Mouse (Mus musculus) stomach, embryonic 16.5 days (tissue): ENCODE results near the gene Pinlyp. TPM values are rescaled to one million over a fixed set of nuclear protein-coding genes. Genes with fewer than 3 reads are reported as not detected.

Source experiments
- ATAC-seq: fragments of 200-750 bp; cut with Nextera tagmentation; 2 replicates; pipeline ENCODE4 v1.8.0; 2017; ENCODE audit warnings: moderate number of reproducible peaks, moderate TSS enrichment; ENCODE audit not compliant: insufficient read depth, low FRiP score
- H3K27ac ChIP-seq: fragments of 300-500 bp; sonication (generic); 2 replicates; pipeline ENCODE4 v1.5.1; 2014; ENCODE audit warnings: low read length
- H3K27me3 ChIP-seq: fragments of 300-500 bp; sonication (generic); 2 replicates; pipeline ENCODE4 v1.6.1; 2014; ENCODE audit warnings: low read length, control low read depth, mixed read lengths; ENCODE audit not compliant: control insufficient read depth, insufficient read depth
- H3K36me3 ChIP-seq: fragments of 300-500 bp; sonication (generic); 2 replicates; pipeline ENCODE4 v1.6.1; 2014; ENCODE audit warnings: low read length; ENCODE audit not compliant: control insufficient read depth, insufficient read depth
- H3K4me1 ChIP-seq: fragments of 300-500 bp; sonication (generic); 2 replicates; pipeline ENCODE4 v1.6.1; 2014; ENCODE audit warnings: low read length, control low read depth, mixed read lengths; ENCODE audit not compliant: control insufficient read depth, insufficient read depth
- H3K4me2 ChIP-seq: fragments of 300-500 bp; sonication (generic); 2 replicates; pipeline ENCODE4 v1.6.1; 2014; ENCODE audit warnings: low read depth, low read length, mixed read lengths
- H3K4me3 ChIP-seq: fragments of 300-500 bp; sonication (generic); replicated peaks from 2 replicates; pipeline ENCODE4 v1.5.1; 2014; ENCODE audit warnings: mild to moderate bottlenecking, low read length
- H3K9ac ChIP-seq: fragments of 300-500 bp; sonication (generic); 2 replicates; pipeline ENCODE4 v1.6.1; 2014; ENCODE audit warnings: low read length
- H3K9me3 ChIP-seq: fragments of 300-500 bp; sonication (generic); replicated peaks from 2 replicates; pipeline ENCODE4 v1.6.1; 2016; ENCODE audit warnings: low read length, control low read depth; ENCODE audit not compliant: control insufficient read depth
- WGBS: fragments of 180-500 bp; shearing (Covaris S2); extraction: QIAGEN DNeasy Blood & Tissue Kit; methylation state at CpG from one replicate; pipeline ENCODE4 v1.1.7; 2014; 5-methylcytosine and 5-hydroxymethylcytosine counted together
- polyA plus RNA-seq: library from polyadenylated mRNA; unstranded; fragments of >200 nt; fragmentation: Nextera tagmentation; extraction: Ambion mirVana; gene quantifications from 2 replicates; pipeline ENCODE4 v1.2.1, GENCODE M21; 2015

Pinlyp gene
- 16.4 and 26.0 TPM in 2 replicates for polyA plus RNA-seq

DNA sequence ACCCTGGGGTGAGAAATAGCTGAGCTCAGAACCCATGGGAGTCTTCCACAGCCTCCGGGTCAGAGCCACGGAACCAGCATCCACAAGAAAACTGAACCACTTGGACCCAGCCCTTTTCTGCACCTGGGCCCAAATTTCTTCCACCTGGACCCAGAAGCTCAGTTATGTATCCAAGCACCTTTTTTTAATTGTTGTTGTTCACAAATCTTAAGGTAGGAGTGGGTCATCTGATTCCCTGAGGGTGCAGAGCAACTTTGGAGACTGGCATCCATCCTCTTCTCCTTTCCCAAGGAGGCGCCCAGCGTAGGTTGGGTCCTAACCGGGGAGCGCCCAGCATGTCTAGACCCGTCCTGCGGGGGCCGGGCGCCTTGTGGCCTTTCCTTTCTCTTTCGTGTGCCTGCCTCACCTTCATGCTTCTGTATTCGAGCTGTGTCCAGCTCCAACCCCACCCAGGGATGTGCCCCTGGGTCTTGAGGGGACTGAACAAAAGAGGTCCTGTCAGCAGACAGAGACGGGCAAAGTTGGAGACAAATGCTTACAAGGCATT is at the start of gene Pinlyp, which contains the start of gene Xrcc1:
Pinlyp (minus strand) TSS at position 51 of the 547 bp plus-strand sequence.
Xrcc1 (plus strand) TSS at position 222 of the 547 bp plus-strand sequence.
- H3K36me3 ChIP-seq = peaks cover 3% of the 10 kb centered on the region; the same call in 1 of the 2 replicates
- H3K9ac ChIP-seq = peak within 1 kb of the TSS; percentile 92
- H3K4me3 ChIP-seq = peak within 1 kb of the TSS; percentile 89
- peak within 1 kb of the TSS; percentile 93 for H3K27ac ChIP-seq
- no peaks in the 10 kb centered on the region for H3K27me3 ChIP-seq
- ATAC-seq = 0 out of 2 replicates have a peak, but pooled peaks have one; percentile 5
- H3K4me2 ChIP-seq = peak within 1 kb of the TSS; percentile 81
- no peaks in the 10 kb centered on the region for H3K9me3 ChIP-seq
- peaks cover 15% of the 10 kb centered on the region for H3K4me1 ChIP-seq
- WGBS = 37% methylated on average over 13 of the region's 13 CpGs

DNA sequence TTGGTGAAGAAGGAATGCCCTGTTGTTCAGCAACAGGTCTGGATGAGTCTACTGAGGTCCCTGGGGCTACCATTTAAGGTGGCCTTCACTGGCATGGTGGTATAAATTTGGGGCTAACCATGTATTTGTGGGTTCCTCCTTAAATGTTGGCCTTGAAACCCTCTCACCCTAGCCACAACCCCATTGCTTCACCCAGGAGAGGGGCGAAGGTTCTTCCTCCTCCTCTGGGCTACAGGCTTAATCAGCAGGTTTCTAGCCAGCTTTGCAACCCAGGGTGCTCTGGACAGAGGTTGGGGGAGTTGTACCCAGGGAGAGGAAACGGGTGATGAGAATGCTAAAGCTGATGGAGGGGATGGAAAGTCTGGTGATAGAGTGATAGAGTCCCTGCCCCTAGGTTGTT is 49.5 kb upstream of the Pinlyp start:
- 75% methylated on average over 2 of the region's 2 CpGs for WGBS
- Histone ChIP-seq H3K4me3 (no peak overlapping the region), H3K4me2 (no peak overlapping the region), H3K27ac (no peak overlapping the region), H3K9me3 (no peaks in the 10 kb centered on the region), H3K9ac (no peak overlapping the region), H3K27me3 (no peaks in the 10 kb centered on the region), H3K36me3 (no peaks in the 10 kb centered on the region), H3K4me1 (peaks cover 7% of the 10 kb centered on the region)
- no peak for ATAC-seq

DNA sequence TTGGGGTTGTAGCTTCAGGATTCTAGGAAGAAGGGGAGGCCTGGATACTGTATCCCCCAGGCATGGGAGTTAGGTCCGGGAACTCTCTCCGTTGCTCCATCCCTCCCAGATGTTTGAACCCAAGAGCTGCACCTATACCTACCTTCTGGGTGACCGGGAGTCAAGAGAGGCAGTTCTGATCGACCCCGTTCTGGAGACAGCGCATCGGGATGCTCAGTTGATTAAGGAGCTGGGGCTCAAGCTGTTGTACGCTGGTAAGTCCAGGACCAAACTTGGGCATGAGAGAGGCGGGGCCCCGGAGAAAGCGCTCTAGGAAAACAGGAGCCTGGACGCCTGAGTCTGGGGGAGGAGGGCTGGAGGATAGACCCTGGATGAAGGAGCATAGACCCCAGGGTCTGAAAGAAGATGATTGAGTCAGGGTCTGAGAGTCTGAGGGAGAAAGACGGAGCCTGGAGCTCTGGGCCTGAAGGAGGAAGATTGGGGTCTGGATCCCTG is 48.4 kb upstream of the Pinlyp start:
- Histone ChIP-seq H3K27ac (no peak overlapping the region), H3K4me1 (peaks cover 7% of the 10 kb centered on the region), H3K4me3 (peak overlapping the region; percentile 71), H3K27me3 (no peaks in the 10 kb centered on the region), H3K36me3 (no peaks in the 10 kb centered on the region), H3K4me2 (peak overlapping the region; percentile 65), H3K9ac (peak overlapping the region; percentile 83), H3K9me3 (no peaks in the 10 kb centered on the region)
- 4% methylated on average over 13 of the region's 13 CpGs for WGBS
- peak; percentile 12; the same call in 1 of the 2 replicates for ATAC-seq

DNA sequence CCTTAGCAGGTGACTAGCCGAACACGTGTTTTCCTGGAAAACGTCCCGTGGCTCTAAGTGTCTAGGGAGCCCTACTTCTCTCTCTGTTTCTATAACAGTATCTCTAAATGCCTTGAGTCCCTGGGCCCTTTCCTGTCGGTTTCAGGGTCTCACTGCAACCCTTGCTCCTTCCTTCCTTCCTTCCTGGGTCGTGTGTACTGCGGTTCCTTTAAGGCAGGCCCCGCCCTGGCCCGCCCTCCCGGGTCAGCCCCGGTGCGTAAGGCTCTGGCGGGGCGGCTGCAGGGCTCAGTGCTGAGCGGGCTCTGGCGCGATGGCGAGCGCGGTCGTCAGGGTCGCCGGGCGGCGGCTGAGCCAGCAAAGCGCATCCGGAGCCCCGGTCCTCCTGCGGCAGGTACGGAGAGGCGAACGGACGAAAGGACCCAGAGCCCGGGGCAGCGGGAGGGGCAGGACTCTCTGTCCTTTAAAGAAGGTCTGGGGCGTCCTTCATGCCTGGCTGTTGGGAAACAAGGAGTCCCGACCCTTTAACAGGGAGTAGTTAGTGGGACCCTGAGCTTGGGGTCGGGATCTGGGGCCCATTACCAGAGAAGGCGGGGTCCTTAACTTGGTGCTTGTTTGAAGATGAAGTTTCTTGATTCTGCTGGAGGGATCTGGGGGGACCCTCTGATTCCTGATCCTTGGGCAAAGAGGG is 47.8 kb upstream of the Pinlyp start:
- ATAC-seq = peak; percentile 91
- Histone ChIP-seq H3K9me3 (no peaks in the 10 kb centered on the region), H3K36me3 (no peaks in the 10 kb centered on the region), H3K27me3 (no peaks in the 10 kb centered on the region), H3K27ac (peak overlapping the region; percentile 48; the same call in 1 of the 2 replicates), H3K4me2 (peak overlapping the region; percentile 65), H3K9ac (peak overlapping the region; percentile 83), H3K4me3 (peak overlapping the region; percentile 71), H3K4me1 (peaks cover 7% of the 10 kb centered on the region)
- 2% methylated on average over 39 of the region's 39 CpGs for WGBS

- no peaks in the 10 kb centered on the region for H3K27me3 ChIP-seq
- WGBS = 78% methylated on average over 6 of the region's 6 CpGs
- peaks cover 7% of the 10 kb centered on the region for H3K4me1 ChIP-seq
- H3K9ac ChIP-seq = no peak overlapping the region
- no peaks in the 10 kb centered on the region for H3K9me3 ChIP-seq
- no peak overlapping the region for H3K4me3 ChIP-seq
- ATAC-seq = no peak
- no peaks in the 10 kb centered on the region for H3K36me3 ChIP-seq
- H3K27ac ChIP-seq = no peak overlapping the region
- no peak overlapping the region for H3K4me2 ChIP-seq
Observed at GRCm38 (mm10) chr7:24592781-24593180, 46.9 kb upstream of the Pinlyp start.

GRCm38 (mm10) chr7:24592163-24592562 is 46.2 kb upstream of the Pinlyp start:
- Histone ChIP-seq H3K4me1 (peaks cover 7% of the 10 kb centered on the region), H3K27me3 (no peaks in the 10 kb centered on the region), H3K27ac (no peak overlapping the region), H3K4me2 (no peak overlapping the region), H3K36me3 (no peaks in the 10 kb centered on the region), H3K9me3 (no peaks in the 10 kb centered on the region), H3K4me3 (no peak overlapping the region), H3K9ac (no peak overlapping the region)
- no peak for ATAC-seq
- WGBS = 52% methylated on average over 4 of the region's 4 CpGs

GRCm38 (mm10) chr7:24591735-24592134 is 45.8 kb upstream of the Pinlyp start:
- Histone ChIP-seq H3K4me1 (peaks cover 7% of the 10 kb centered on the region), H3K36me3 (no peaks in the 10 kb centered on the region), H3K9ac (no peak overlapping the region), H3K9me3 (no peaks in the 10 kb centered on the region), H3K27me3 (no peaks in the 10 kb centered on the region), H3K4me3 (no peak overlapping the region), H3K27ac (no peak overlapping the region), H3K4me2 (no peak overlapping the region)
- 55% methylated on average over 5 of the region's 5 CpGs for WGBS
- ATAC-seq = no peak

GRCm38 (mm10) chr7:24588336-24588735 is 42.4 kb upstream of the Pinlyp start:
- Histone ChIP-seq H3K9me3 (no peaks in the 10 kb centered on the region), H3K4me2 (no peak overlapping the region), H3K36me3 (no peaks in the 10 kb centered on the region), H3K27me3 (peaks cover 4% of the 10 kb centered on the region), H3K9ac (no peak overlapping the region), H3K27ac (no peak overlapping the region), H3K4me1 (peaks cover 2% of the 10 kb centered on the region; the same call in 1 of the 2 replicates), H3K4me3 (no peak overlapping the region)
- 76% methylated on average over 13 of the region's 13 CpGs for WGBS
- ATAC-seq = no peak
